Mouse (Mus musculus): ENCODE data around the gene Ppp5c.

- TF ChIP-seq RCOR1 (IDR thresholded peaks at IDR 0.05; ENCODE audit: low read depth, low read length) (no peak), CTCF (IDR thresholded peaks at IDR 0.05 in 2 of 3, conservative IDR thresholded peaks at IDR 0.05 in 1 of 3; ENCODE audit: control insufficient read depth in 1 of 3, insufficient read depth in 1 of 3, low read depth in 2 of 3, low read length in 3 of 3, poor library complexity in 1 of 3, severe bottlenecking in 1 of 3) (no peak), ZC3H11A (IDR thresholded peaks at IDR 0.05; ENCODE audit: low read depth, low read length) (no peak)
Observed at GRCm38 (mm10) chr7:17017921-17018320, 9.8 kb downstream of the Ppp5c start.
